Mouse (Mus musculus): ENCODE measurements around the gene Shank2. TPM values are rescaled to one million over a fixed set of nuclear protein-coding genes. Genes with fewer than 3 reads are reported as not detected.

The Shank2 gene
- polyA plus RNA-seq, 2 experiments, result 0.59 to 0.89 TPM

GRCm38 (mm10) chr7:144246271-144246670 lies 244.5 kb downstream of the Shank2 start:
- Histone ChIP-seq H3K27me3 (ENCODE audit: control insufficient read depth, insufficient read depth, low read length) (no peaks in the 10 kb centered on the region), H3K9ac (ENCODE audit: low read depth, low read length, severe bottlenecking) (no peak overlapping the region), H3K36me3 (ENCODE audit: control insufficient read depth, insufficient read depth, low read length) (no peaks in the 10 kb centered on the region), H3K4me1 (ENCODE audit: control insufficient read depth, insufficient read depth, low read length) (no peaks in the 10 kb centered on the region), H3K4me2 (replicated peaks; ENCODE audit: low read depth, low read length, severe bottlenecking) (no peak overlapping the region), H3K27ac (replicated peaks; ENCODE audit: low read depth, low read length) (no peak overlapping the region), H3K9me3 (ENCODE audit: control insufficient read depth, low read length) (no peaks in the 10 kb centered on the region), H3K4me3 (replicated peaks; ENCODE audit: low read length) (no peak overlapping the region)
- ATAC-seq (ENCODE audit: low FRiP score, low read depth), result no peak
- DNase-seq (ENCODE audit: low spot score), result no peak
- TF ChIP-seq POLR2A (IDR thresholded peaks at IDR 0.05; ENCODE audit: borderline replicate concordance, extremely low read depth, insufficient read depth, insufficient read length), result no peak
- 87% methylated on average over 3 of the region's 3 CpGs for WGBS

- no peak overlapping the region for H3K27ac ChIP-seq (replicated peaks; ENCODE audit: low read depth, low read length)
- no peaks in the 10 kb centered on the region for H3K9me3 ChIP-seq (ENCODE audit: control insufficient read depth, low read length)
- H3K4me3 ChIP-seq (replicated peaks; ENCODE audit: low read length), result no peak overlapping the region
- DNase-seq (ENCODE audit: low spot score) (no peak), ATAC-seq (ENCODE audit: low FRiP score, low read depth) (no peak)
- H3K36me3 ChIP-seq (ENCODE audit: control insufficient read depth, insufficient read depth, low read length), result no peaks in the 10 kb centered on the region
- 38% methylated on average over 2 of the region's 2 CpGs for whole genome bisulfite sequencing
- H3K4me2 ChIP-seq (replicated peaks; ENCODE audit: low read depth, low read length, severe bottlenecking), result no peak overlapping the region
- no peak overlapping the region for H3K9ac ChIP-seq (ENCODE audit: low read depth, low read length, severe bottlenecking)
- no peaks in the 10 kb centered on the region for H3K27me3 ChIP-seq (ENCODE audit: control insufficient read depth, insufficient read depth, low read length)
- TF ChIP-seq POLR2A (IDR thresholded peaks at IDR 0.05; ENCODE audit: borderline replicate concordance, extremely low read depth, insufficient read depth, insufficient read length), result no peak
- H3K4me1 ChIP-seq (ENCODE audit: control insufficient read depth, insufficient read depth, low read length), result no peaks in the 10 kb centered on the region
Measured at GRCm38 (mm10) chr7:144248686-144249422, 247.1 kb downstream of the Shank2 start.

- ATAC-seq (ENCODE audit: low FRiP score, low read depth) (no peak), DNase-seq (ENCODE audit: low spot score) (no peak)
- H3K4me3 ChIP-seq (replicated peaks; ENCODE audit: low read length), result no peak overlapping the region
- no peaks in the 10 kb centered on the region for H3K27me3 ChIP-seq (ENCODE audit: control insufficient read depth, insufficient read depth, low read length)
- H3K9ac ChIP-seq (ENCODE audit: low read depth, low read length, severe bottlenecking), result no peak overlapping the region
- no peak for TF ChIP-seq POLR2A (IDR thresholded peaks at IDR 0.05; ENCODE audit: borderline replicate concordance, extremely low read depth, insufficient read depth, insufficient read length)
- no peaks in the 10 kb centered on the region for H3K4me1 ChIP-seq (ENCODE audit: control insufficient read depth, insufficient read depth, low read length)
- no peaks in the 10 kb centered on the region for H3K36me3 ChIP-seq (ENCODE audit: control insufficient read depth, insufficient read depth, low read length)
- H3K4me2 ChIP-seq (replicated peaks; ENCODE audit: low read depth, low read length, severe bottlenecking), result no peak overlapping the region
- H3K9me3 ChIP-seq (ENCODE audit: control insufficient read depth, low read length), result no peaks in the 10 kb centered on the region
- WGBS, result 73% methylated on average over 4 of the region's 4 CpGs
- H3K27ac ChIP-seq (replicated peaks; ENCODE audit: low read depth, low read length), result no peak overlapping the region
Measured at GRCm38 (mm10) chr7:144250791-144251190, 249.1 kb downstream of the Shank2 start.

GRCm38 (mm10) chr7:144251250-144251649 lies 249.5 kb downstream of the Shank2 start:
- Histone ChIP-seq H3K4me3 (replicated peaks; ENCODE audit: low read length) (no peak overlapping the region), H3K9ac (ENCODE audit: low read depth, low read length, severe bottlenecking) (no peak overlapping the region), H3K36me3 (ENCODE audit: control insufficient read depth, insufficient read depth, low read length) (no peaks in the 10 kb centered on the region), H3K27ac (replicated peaks; ENCODE audit: low read depth, low read length) (no peak overlapping the region), H3K27me3 (ENCODE audit: control insufficient read depth, insufficient read depth, low read length) (no peaks in the 10 kb centered on the region), H3K9me3 (ENCODE audit: control insufficient read depth, low read length) (no peaks in the 10 kb centered on the region), H3K4me2 (replicated peaks; ENCODE audit: low read depth, low read length, severe bottlenecking) (no peak overlapping the region), H3K4me1 (ENCODE audit: control insufficient read depth, insufficient read depth, low read length) (no peaks in the 10 kb centered on the region)
- WGBS, result 53% methylated on average over 6 of the region's 6 CpGs
- no peak for TF ChIP-seq POLR2A (IDR thresholded peaks at IDR 0.05; ENCODE audit: borderline replicate concordance, extremely low read depth, insufficient read depth, insufficient read length)
- ATAC-seq (ENCODE audit: low FRiP score, low read depth) (no peak), DNase-seq (ENCODE audit: low spot score) (no peak)

- TF ChIP-seq POLR2A (IDR thresholded peaks at IDR 0.05; ENCODE audit: borderline replicate concordance, extremely low read depth, insufficient read depth, insufficient read length), result no peak
- WGBS, result 31% methylated on average over 8 of the region's 8 CpGs
- no peaks in the 10 kb centered on the region for H3K36me3 ChIP-seq (ENCODE audit: control insufficient read depth, insufficient read depth, low read length)
- H3K27ac ChIP-seq (replicated peaks; ENCODE audit: low read depth, low read length), result no peak overlapping the region
- H3K9ac ChIP-seq (ENCODE audit: low read depth, low read length, severe bottlenecking), result no peak overlapping the region
- no peaks in the 10 kb centered on the region for H3K9me3 ChIP-seq (ENCODE audit: control insufficient read depth, low read length)
- H3K27me3 ChIP-seq (ENCODE audit: control insufficient read depth, insufficient read depth, low read length), result no peaks in the 10 kb centered on the region
- DNase-seq (ENCODE audit: low spot score), result no peak
- no peak overlapping the region for H3K4me3 ChIP-seq (replicated peaks; ENCODE audit: low read length)
- no peaks in the 10 kb centered on the region for H3K4me1 ChIP-seq (ENCODE audit: control insufficient read depth, insufficient read depth, low read length)
- no peak overlapping the region for H3K4me2 ChIP-seq (replicated peaks; ENCODE audit: low read depth, low read length, severe bottlenecking)
- no peak for ATAC-seq (ENCODE audit: low FRiP score, low read depth)
Measured at GRCm38 (mm10) chr7:144254674-144255246, 253.0 kb downstream of the Shank2 start.

Data from limb, embryonic 14.5 days (tissue).